Mouse (Mus musculus): Measurements from ENCODE around the gene Ppp1r21. TPM values are rescaled to one million over a fixed set of nuclear protein-coding genes. Genes with fewer than 3 reads are reported as not detected.

Ppp1r21 gene
- polyA plus RNA-seq, 1 experiment from 2014 or later = 38.3 TPM

Other genes with a start within 250 kb of the Ppp1r21 start
- 9.7 and 10.4 TPM in 2 replicates for gene Foxn2, start 89.4 kb upstream of the Ppp1r21 start, polyA plus RNA-seq (2015; fragmentation: Nextera tagmentation; extraction: Ambion mirVana)
- gene Ston1, start 67.6 kb downstream of the Ppp1r21 start, polyA plus RNA-seq (2015; fragmentation: Nextera tagmentation; extraction: Ambion mirVana) = 2.0 and 2.6 TPM in 2 replicates
- 0.12 and 0.14 TPM in 2 replicates for gene Gtf2a1l, start 138.5 kb downstream of the Ppp1r21 start, polyA plus RNA-seq (2015; fragmentation: Nextera tagmentation; extraction: Ambion mirVana)